Mouse (Mus musculus) brain, embryonic 14.5 days (tissue): ENCODE measurements around the gene Nif3l1.

ENCODE experiments used
- CTCF ChIP-seq: fragments of 200-500 bp; IDR thresholded peaks from 2 replicates; pipeline ENCODE4 v1.5.1; 2012; ENCODE audit warnings: inconsistent platforms, mild to moderate bottlenecking, moderate library complexity, borderline replicate concordance; ENCODE audit not compliant: insufficient read depth, insufficient read length; ENCODE audit errors: extremely low read depth
- POLR2A ChIP-seq: fragments of 200-500 bp; IDR thresholded peaks from 2 replicates; pipeline ENCODE4 v1.6.1; 2012; ENCODE audit warnings: mild to moderate bottlenecking, inconsistent platforms, borderline replicate concordance; ENCODE audit not compliant: poor library complexity, insufficient read depth, insufficient read length, severe bottlenecking; ENCODE audit errors: extremely low read depth

- TF ChIP-seq CTCF (no peak), POLR2A (no peak)
Observed at GRCm38 (mm10) chr1:58503793-58504370, 58.9 kb downstream of the Nif3l1 start.
